Mouse (Mus musculus) heart, postnatal 14 days (tissue): ENCODE measurements around the gene Apbb2. TPM values are rescaled to one million over a fixed set of nuclear protein-coding genes. Genes with fewer than 3 reads are reported as not detected.

Experiments
- DNase-seq, 2 experiments: peaks; one replicate each; pipeline ENCODE4 v3.0.0; 2021 to 2022
- intact Hi-C: fragments of 180-260 bp; cut with DNase I; formaldehyde crosslinking; loops from one replicate; pipeline ENCODE4 v1.15.1; 2025
- long read RNA-seq, 2 experiments: library from polyadenylated mRNA; stranded (forward); transcript quantifications; one replicate each; pipeline ENCODE4 v2.0.0; 2021
- total RNA-seq, 2 experiments: library from RNA; stranded (reverse); gene quantifications; 2 replicates each; pipeline ENCODE4 v1.2.3; 2021

Gene Apbb2
- 10 to 100 TPM; 48.0 to 55.1 TPM for total RNA-seq
- long read RNA-seq, experiment 1, full-length matches to known transcripts = 4 of 14 reads
- long read RNA-seq, experiment 1, partial matches to known transcripts = 4 of 14 reads
- long read RNA-seq, experiment 1, other reads (novel, unspliced or antisense) = 6 of 14 reads
- long read RNA-seq, experiment 2, full-length matches to known transcripts = 3 of 29 reads
- long read RNA-seq, experiment 2, partial matches to known transcripts = 8 of 29 reads
- long read RNA-seq, experiment 2, other reads (novel, unspliced or antisense) = 18 of 29 reads

DNA sequence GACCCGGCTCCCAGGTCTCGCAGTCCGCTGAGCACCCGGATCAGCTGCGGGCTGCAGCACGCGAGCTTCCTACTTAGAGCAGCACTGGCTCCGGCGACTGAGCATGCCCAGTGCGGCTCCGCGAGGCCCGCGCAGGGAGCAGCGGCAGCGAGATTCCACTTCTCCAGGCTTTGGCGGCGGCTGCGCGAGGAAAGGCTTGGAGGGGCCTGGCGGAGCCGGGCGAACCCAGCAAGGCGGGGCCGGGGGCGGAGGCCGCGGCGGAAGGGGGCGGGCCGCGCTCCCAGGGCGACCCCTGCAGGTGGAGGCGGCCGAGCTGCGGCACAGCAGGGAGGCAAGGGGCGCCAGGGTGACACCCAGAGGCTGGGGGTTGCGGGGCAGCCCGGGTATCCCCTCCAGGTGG lies at the start of gene Apbb2:
TSS of gene Apbb2 (minus strand) at position 188 of the 400 bp plus-strand sequence.
- peak; percentile 97 to 98 for DNase-seq
- intact Hi-C loops = loop anchor here (1.0 to 5.0 kb wide), 4 partner anchors 56 to 195 kb away; no protein-coding TSS in a partner anchor

DNA sequence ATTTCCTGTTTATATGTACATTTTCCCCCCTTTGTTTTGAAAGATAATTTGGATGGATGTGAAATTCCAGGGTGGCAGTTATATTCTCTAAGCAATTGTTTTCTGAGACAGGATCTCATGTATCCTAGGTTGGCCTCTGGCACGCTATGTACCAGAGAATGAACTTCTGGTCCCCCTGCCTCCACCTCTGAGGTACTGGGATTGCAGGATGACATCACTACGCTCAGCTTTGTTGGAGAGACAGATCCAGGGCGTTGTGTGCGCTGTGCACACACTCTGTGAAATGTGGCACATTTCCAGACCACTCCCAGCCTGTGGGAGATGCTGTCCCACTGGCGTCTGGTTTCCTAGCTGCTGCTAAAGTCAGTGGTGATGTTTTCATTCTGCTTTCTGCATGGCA lies 35.6 kb upstream of the Apbb2 start:
- peak; percentile 46 to 63 for DNase-seq
- intact Hi-C loops = no loop called here

DNA sequence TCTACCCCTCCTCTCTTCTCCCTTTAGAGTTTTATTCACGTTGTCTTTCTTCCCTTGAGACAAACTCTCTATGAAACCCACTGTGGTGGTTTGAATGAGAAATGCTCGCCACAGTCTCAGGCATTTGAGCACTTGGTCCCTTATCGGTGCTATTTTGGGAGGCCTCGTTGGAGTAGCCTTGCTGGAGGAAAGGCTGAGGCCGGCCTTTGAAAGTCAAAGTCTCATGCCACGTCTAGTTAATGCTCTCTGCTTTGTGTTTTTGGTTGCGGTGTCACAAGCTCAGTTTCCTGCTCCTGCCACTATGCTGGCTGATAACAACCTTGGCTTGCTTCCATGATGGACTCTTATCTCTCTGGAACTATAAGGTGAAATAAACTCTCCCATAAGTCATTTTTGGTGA lies 28.9 kb upstream of the Apbb2 start:
- intact Hi-C loops = no loop called here
- DNase-seq = peak in 1 of 2 experiments; percentile 6

DNA sequence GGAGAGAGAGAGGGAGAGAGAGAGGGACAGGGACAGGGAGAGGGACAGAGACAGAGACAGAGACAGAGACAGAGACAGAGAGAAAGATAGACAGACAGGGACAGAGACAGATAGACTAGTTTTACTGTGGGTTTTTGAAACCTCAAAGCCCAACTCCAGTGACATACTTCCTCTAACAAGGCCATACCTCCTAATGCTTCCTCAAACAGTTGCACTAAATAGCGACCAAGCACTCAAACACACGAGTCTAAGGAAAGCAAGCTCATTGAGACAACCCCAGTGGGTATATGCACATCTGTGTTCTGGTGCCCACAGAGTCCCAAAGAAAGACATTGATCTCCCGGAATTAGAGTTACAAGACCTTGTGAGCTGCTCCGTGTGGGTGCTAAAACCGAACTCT lies 24.7 kb upstream of the Apbb2 start:
- no peak for DNase-seq
- intact Hi-C loops = no loop called here

DNA sequence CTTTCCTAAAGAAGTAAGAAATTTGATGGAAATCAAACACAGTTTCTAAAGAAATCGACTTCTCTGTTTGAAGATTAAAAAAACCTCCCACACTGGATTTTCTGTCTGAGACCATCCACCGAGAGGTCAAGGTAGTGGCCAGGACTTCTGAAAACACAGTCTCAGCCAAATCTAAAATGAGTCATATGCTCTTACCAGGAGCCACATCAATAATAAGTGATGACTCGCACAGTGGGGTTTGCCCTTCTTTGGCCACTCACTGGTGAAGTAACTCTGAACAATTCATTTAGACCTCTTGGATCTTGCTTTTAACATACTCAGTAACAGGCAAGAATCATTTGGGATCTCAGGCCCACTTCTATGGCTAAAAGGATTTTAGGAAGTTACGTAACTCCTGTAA lies 23.6 kb upstream of the Apbb2 start:
- DNase-seq = no peak

DNA sequence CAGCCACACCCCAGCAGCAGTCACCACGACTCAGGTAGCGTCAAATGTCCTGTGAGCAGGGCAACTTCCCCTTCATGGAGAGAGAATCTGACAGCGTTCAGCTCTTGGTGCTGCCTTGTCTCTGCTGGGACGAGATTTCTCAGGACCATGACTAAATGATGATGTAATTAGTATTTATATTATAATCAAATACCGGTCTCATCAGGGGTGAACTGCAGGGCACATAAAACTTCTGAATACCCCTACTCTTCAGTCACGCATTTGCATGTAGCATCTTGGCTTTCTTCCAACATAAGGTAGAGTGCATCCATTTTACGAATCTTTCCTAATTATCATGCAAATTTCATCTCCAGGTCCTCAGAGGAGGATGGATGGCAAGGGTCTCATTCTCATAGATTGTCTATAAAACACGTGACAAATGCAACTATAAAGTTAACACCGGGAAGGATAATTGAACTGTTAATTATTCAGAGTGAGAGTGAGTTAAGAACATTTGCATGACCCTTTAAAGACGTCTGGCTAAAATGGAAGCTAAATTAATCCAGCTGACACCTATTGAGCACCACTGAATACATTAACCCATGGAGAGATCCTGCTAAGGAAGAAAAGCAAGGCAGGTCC lies 17.0 kb upstream of the Apbb2 start:
- DNase-seq = no peak
- intact Hi-C loops = no loop called here

More for the DNA sequence above, 23.6 kb upstream of the Apbb2 start:
- intact Hi-C loops = no loop called here

DNA sequence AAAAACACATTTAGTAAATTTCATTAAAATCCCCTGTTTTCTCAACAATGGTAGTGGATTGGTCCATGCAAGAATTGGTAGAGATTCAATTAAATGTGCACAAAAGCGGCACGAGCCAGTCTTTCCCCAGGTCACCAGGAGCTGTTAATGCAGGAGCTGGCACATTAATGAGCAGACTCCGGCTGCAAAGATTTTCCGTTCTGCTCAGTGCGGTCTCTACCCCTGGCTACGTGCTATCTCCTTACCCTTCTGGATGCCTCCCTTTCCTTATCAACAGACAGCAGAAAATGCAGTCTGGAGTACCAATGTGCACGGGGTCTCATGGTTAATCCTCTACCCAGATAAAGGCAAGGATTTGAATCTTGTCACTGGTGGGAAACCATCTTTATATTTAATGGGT lies 9.2 kb upstream of the Apbb2 start:
- intact Hi-C loops = no loop called here
- no peak for DNase-seq

DNA sequence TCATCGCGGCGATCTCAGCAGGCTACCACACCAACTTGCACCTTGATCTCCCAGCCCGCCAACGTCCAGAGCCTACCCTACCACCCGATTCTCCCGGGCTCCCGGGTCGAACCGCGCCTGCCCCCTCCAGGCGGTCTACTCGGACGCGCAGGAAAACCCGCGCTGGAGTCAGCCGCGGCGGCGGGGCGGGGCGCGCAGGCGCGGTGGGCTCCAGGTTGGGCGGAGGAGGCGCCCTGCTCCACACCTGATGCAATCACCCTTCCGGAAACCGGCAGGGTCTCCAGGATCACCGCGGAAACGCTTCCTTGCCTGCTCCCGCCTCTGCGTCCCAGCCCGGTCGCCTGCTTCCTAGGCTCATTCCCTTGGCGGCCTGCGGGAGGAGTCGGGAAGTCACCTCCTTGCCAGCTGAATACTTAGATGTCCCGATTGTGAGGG lies 1.6 kb upstream of the Apbb2 start:
- peak; percentile 89 to 91 for DNase-seq
- intact Hi-C loops = loop anchor here (5.0 kb wide), 1 partner anchor 57 kb away; the partner anchor contains the start of gene Uchl1

DNA sequence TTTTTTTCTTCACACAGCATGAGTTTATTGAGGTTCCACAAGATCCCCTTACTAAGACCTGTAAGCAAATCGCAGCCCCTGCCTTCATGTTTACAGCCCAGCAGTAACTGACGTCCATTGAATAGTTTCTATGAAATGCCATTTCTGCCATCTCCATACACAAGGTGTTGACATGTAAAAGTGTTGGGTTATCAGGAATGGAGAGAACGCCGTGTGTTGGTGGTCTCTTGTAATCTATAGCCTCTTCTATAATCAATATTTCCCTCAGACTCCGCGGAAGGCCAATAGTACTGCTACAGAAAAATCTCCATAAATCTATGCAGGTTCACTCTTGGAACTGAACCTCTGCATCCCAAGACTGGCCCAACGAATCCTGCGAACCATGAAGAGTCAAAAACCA lies 1.1 kb upstream of the Apbb2 start:
- intact Hi-C loops = loop anchor here (1.0 to 5.0 kb wide), 5 partner anchors 57 to 232 kb away; partner anchors contain the start of gene Uchl1
- no peak for DNase-seq

DNA sequence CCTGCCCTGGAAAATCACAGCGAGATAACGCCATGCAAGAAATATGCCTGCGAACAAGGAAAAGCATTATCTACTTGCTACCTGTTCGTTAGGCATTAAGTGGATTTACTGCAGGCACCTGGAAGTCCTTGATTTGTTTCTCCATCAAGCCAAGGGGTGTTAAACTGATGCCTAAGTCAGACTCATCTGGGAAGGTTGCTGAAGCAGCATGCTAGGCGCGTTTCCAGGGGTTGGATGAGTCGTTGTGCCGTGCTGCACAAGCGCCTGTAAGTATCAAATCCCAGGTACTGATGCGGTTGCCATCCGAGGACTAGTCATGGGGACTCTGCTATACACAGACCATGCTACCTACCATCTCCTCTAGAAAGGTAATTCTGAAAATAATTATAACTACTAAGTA lies 611 bp upstream of the Apbb2 start:
- DNase-seq = no peak
- intact Hi-C loops = loop anchor here (1.0 to 5.0 kb wide), 4 partner anchors 57 to 232 kb away; no protein-coding TSS in a partner anchor

DNA sequence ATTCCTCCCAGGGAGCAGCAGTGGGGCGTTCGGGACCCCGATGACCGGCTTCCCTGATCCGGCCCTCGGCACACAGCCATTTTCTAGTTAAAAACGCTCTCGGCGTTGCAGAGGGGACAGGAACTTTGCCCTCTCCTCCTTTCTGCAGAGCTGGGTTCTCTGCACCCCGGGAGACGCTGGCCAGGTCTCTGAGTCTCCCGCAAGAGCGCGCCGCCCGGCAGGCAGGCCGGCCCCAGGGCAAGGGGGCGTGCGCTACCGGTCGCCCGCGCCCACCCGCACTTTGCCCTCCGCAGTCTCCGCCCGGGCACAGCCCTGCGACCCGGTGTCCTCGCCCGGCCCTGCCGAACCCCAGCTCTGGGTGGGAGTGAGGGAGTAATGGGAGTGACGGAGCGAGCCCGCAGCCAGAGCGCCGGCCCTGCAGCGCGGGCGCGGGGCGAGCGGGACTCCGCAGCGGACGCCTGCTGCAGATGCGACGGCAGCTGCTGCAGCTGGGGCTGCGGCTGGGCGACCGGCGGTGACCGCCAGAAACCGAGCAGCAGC lies 593 bp downstream of the Apbb2 start:
- peak; percentile 47 to 50 for DNase-seq
- intact Hi-C loops = loop anchor here (1.0 to 5.0 kb wide), 5 partner anchors 43 to 195 kb away; no protein-coding TSS in a partner anchor

DNA sequence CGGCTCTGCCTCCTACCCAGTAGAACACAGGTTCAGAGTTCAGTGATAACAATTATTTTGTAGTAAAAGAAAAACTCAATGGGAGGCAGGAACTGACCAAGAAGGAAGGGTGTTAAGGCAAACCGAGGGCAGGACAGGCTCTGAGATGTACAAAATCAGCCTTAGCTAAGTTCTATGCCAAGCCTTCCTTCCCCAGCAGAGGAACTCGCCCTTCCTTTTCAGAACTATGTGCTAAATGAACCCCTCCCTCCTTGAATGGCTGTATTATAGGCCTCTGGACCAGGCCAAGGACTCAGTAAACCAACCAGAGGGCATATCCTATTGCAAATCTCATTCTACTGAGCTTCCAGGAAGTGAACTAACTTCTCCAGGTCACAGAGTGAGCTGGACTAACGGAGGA lies 3.6 kb downstream of the Apbb2 start:
- DNase-seq = no peak
- intact Hi-C loops = loop anchor here (5.0 kb wide), 3 partner anchors 53 to 143 kb away; no protein-coding TSS in a partner anchor

DNA sequence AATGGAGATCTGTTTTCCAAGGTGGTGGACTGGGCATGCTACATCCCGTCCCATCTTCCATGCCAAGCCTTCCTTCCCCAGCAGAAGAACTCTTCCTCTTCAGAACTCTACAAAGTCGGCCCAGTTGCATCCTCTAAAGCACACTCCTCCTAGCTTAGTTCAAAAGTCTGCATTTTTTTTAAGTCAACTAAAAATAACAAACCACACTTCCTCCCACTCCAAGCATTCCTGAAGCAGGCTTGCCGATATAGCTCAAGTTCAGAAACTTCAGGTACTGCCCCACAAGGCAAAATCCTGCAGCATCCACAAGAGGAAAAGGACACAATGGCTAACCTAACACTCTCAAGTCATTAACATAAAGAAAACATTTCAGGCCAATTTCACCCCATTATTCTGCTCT lies 4.9 kb downstream of the Apbb2 start:
- intact Hi-C loops = no loop called here

DNA sequence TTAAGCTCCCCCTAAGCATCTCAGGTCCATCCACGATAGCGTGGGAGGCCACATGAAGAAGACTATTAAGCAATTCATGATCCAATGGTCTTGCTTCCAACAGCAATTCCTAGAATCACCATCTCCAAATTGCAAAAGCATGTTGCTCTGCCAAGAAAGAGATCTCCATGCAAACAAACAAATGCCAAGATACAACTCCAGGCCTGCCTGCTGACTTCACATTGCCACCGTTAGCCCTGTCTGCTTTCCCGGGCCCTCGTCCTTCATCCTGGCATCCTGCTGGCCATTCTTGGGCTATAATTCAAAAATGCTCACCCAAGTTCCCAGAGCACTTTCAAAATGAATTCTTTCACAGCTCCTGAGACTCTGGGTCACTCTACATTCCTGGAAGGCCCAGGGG lies 5.6 kb downstream of the Apbb2 start:
- no peak for DNase-seq
- intact Hi-C loops = no loop called here

More for the DNA sequence above, 4.9 kb downstream of the Apbb2 start:
- no peak for DNase-seq

DNA sequence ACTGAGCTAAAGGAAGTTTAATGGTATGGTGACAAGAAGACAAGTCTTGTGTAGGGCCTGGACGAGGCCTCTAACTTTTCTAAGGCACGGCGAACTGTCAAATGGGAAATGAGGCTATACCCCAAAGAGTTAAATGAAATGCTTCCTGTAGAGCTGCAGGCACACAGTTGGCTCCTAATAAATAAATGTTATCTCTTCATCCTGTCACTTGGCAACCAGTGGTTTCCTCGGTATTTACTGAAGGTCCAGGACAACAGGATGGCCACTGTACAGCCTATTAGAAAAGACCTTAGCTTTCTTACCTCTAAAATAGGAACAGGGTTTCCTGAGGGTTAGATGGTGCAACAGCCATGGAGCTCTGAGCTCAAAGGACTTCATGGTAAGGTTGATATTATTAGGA lies 6.7 kb downstream of the Apbb2 start:
- intact Hi-C loops = no loop called here
- DNase-seq = no peak

DNA sequence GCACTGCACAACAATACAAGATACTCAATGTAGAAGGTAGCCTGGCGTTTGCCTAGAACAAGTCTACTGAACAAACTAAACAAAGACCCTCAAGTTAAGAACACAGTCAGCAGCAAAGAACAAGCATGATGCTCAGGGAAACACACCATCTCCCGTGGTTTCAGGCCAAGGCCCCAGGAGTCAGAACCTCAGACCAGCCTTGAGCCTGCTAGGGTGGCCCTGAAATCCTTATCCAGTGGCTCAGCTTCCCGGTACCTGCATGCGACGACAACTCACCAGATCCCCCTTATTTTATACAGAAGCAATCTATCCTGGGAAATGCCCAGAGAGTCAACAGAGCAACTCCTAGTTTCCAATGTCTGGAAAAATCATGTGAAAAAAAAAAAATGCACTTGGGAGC lies 7.2 kb downstream of the Apbb2 start:
- intact Hi-C loops = no loop called here
- DNase-seq = no peak

DNA sequence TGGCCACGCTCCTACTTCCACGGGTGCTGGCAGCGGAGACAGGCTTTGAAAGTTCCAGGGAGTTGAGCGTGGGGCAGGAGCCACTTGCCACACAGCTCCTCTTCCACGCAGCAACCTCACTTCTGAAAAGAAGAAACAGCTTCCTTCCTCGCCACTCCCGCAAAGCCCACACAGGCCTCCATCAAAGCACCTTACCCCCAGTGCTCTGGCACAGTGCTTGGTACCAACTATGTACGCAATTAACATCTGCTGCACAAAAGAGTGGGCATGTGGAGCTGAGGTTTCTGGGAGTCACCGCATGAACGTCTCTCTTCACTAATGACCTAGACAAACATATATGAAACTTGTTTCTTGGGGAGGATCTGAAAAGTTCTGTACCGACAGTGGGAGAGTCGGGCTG lies 8.3 kb downstream of the Apbb2 start:
- DNase-seq = no peak
- intact Hi-C loops = no loop called here

DNA sequence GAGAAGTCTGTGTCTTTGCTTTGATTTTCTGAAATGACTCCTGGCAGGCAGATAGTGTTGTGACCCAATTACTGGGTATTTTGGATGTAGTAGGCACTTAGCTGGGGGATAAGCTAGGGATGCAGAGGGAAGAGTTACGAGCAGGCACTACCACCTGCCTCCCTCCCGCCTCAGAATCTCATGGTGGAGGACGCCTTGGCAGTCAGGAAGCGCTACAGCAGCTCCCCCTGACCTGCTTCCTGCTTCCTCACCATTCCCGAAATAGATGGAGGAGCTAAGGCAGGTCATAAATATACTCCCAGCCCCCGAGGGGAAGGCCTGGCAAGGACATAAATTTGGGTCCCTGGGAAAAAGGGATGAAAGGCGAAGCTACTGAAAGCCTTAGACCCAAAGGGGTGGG lies 9.3 kb downstream of the Apbb2 start:
- peak in 1 of 2 experiments; percentile 25 for DNase-seq
- intact Hi-C loops = no loop called here

DNA sequence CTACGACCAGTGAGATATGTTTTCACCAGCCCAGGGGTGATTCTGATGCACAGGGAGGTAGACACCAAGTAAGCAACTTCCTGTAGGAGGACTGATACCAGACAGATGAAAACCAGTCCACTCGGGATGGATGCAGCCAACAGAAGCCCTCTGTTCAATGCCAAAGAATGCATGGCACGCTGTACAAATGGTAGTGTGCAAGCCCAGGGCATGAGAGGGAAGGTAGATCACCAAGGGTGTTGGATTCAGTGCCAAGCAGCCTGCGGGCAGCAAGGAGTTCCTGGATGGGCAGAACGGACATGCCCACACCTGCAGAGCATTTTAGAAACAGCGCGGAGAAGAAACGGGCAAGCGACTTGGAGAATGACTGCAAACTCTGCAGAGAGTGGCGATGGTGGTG lies 10.8 kb downstream of the Apbb2 start:
- intact Hi-C loops = no loop called here
- peak in 1 of 2 experiments; percentile 38 for DNase-seq

DNA sequence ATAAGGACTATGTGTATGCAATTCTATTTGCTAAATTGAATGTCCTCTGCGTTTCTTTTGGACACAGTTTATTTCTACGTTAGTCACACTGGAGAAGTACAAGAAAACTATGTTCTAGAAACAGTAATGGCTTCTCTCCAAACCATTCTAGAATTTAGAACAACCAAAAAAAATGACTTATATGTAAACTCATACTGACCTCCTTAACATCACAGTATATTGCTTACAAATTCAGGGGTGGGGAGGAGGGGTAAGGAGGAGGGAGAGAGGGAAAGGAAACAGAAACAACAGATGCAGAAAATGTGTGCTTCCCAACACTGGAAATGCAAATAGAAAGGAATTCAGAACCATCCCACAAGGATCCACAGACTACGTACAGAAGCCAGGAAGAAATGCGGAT lies 11.4 kb downstream of the Apbb2 start:
- intact Hi-C loops = no loop called here
- no peak for DNase-seq

DNA sequence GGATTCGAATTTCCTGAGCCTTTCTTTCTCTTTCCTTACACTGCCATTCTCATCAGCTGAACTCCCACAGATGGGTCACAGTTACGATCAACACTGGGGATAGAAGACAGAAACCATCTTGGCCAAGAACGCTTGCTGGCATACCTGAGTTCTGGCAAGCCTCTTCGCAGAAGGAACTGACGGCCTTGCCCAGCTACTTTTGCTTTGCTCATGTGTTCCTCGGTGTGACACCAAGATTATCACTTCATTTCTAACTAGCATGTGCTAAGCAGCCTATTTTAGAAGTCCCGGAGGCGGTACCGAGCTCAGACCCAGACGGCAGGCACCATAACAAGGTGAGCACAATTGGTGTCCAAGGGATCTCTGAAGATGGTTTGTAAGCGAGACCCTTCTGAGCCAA lies 12.9 kb downstream of the Apbb2 start:
- DNase-seq = no peak
- intact Hi-C loops = no loop called here

DNA sequence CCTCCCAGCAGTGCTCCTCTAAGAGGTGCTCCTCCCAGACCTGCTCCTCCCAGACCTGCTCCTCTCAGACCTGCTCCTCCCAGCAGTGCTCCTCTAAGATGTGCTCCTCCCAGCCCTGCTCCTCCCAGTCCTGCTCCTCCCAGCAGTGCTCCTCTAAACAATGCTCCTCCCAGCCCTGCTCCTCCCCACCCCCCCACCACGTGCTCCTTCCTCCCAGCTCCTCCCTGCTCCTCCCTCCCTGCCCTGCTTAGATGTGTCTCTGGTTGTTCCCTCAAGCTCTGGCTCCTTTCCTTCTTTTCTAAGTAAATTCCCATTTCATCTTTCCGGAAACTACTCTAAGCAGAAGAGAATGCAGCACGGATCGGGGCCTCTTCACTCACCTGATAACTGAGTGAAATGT lies 14.2 kb downstream of the Apbb2 start:
- DNase-seq = no peak
- intact Hi-C loops = no loop called here
